Mouse (Mus musculus) small intestine, adult 2 months (tissue): ENCODE results near the gene Defa21. TPM values are rescaled to one million over a fixed set of nuclear protein-coding genes. Genes with fewer than 3 reads are reported as not detected.
"Not testable (repeated sequence)": the region's sequence is repeated elsewhere in the genome, so short reads cannot be mapped to it uniquely, and the experiment has no call there.

Experiments
- H3K27ac ChIP-seq: fragments of 200-500 bp; 2 replicates; pipeline ENCODE4 v1.5.1; 2012; ENCODE audit warnings: low read depth, low read length, control low read depth, inconsistent platforms; ENCODE audit not compliant: insufficient read depth
- H3K27me3 ChIP-seq: fragments of 200-500 bp; 2 replicates; pipeline ENCODE4 v1.6.1; 2012; ENCODE audit warnings: mild to moderate bottlenecking, moderate library complexity, low read length, inconsistent platforms; ENCODE audit not compliant: control insufficient read depth, insufficient read depth
- H3K36me3 ChIP-seq: fragments of 200-500 bp; 2 replicates; pipeline ENCODE4 v1.6.1; 2012; ENCODE audit warnings: mild to moderate bottlenecking, low read length, control low read depth, inconsistent platforms; ENCODE audit not compliant: control insufficient read depth, insufficient read depth
- H3K4me1 ChIP-seq: fragments of 200-500 bp; 2 replicates; pipeline ENCODE4 v1.6.1; 2012; ENCODE audit warnings: low read length, inconsistent platforms, mixed read lengths; ENCODE audit not compliant: control insufficient read depth, insufficient read depth, insufficient read length
- H3K4me3 ChIP-seq: fragments of 200-500 bp; 2 replicates; pipeline ENCODE4 v1.5.1; 2012; ENCODE audit warnings: low read depth, mild to moderate bottlenecking, control low read depth, inconsistent platforms, low read length, moderate library complexity
- CTCF ChIP-seq: fragments of 200-500 bp; IDR thresholded peaks from 2 replicates; pipeline ENCODE4 v1.5.1; 2012; ENCODE audit warnings: low read depth, mild to moderate bottlenecking, control low read depth, inconsistent platforms, low read length, moderate library complexity, mixed read lengths; ENCODE audit not compliant: insufficient replicate concordance, insufficient read length; ENCODE audit errors: extremely low read depth
- POLR2A ChIP-seq: fragments of 200-500 bp; IDR thresholded peaks from 2 replicates; pipeline ENCODE4 v1.6.1; 2012; ENCODE audit warnings: low read depth, mild to moderate bottlenecking, control low read depth, inconsistent platforms, low read length, moderate library complexity
- WGBS: fragments of 180-500 bp; shearing (Covaris S2); methylation state at CpG from one replicate; pipeline ENCODE4 v1.1.7; 2018; 5-methylcytosine and 5-hydroxymethylcytosine counted together
- polyA plus RNA-seq: library from polyadenylated mRNA; depleted of rRNA; stranded (reverse); fragments of >200 nt; gene quantifications from 2 replicates; pipeline ENCODE4 v1.2.3, GENCODE M21; 2012; rRNA removed

The Defa21 gene
- polyA plus RNA-seq, result 39.6 and 3,729 TPM in 2 replicates

DNA sequence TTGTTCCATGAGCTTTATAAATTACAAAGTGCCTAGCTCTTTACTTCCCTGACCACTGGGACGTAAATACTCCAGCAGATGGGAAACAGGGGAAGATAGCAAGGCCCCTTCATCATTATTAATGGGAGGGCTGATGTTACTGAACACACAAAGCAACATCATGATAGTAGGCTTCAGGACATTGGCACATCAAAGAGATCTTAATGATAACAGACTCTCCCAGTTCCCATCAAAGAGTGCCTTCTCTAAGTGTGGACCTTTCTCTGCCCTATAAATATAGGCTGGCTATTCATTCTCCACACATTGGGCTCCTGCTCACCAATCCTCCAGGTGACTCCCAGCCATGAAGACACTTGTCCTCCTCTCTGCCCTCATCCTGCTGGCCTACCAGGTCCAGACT, at the start of gene Defa21:
Defa21 (plus strand) TSS at position 301 of the 400 bp plus-strand sequence.
- not testable (repeated sequence) for H3K4me1 ChIP-seq, H3K27ac ChIP-seq, H3K36me3 ChIP-seq, H3K27me3 ChIP-seq, H3K4me3 ChIP-seq
- no CpG with 5 or more reads among the region's 1 CpGs for WGBS

DNA sequence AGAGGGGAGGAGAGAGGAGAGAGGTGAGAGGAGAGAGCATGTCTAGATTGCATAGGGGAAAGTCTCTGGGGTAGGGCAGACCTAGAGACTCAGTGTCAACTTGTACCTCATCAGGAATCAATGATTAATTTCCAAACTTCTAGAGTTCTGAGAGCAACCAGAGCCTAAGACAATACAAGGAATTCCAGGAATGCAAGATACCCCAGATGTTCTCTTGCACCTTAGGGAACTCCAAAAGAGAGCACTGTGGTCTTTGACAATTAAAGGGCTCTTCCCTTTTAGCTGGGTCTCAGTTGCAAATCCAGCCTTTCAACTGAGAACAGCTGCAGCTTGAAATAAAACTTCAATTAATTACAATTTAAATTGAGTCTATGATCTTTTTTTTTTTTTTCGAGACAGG, 45.5 kb upstream of the Defa21 start:
- WGBS, result 47% methylated on average over 1 of the region's 1 CpGs

DNA sequence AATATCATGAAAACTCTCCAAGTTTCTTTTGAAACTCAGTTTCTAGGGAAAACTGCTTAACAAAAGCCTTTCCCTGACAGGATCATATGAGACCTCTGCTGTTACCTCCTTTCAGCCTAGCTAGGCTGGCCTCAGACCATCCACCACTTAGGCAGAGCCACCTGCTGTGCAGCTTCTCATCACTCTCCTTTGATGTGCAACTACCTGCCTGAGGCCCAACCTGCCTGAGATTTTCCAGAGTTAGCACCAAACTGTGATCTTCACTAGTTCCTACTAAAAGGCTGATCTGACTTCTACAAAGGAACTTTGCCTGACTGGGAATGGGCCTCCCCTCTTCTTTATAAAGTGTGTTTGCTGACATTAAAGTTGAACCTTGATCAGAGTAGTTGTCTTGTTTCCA, 31.3 kb upstream of the Defa21 start:
- not testable (repeated sequence) for H3K27me3 ChIP-seq, H3K36me3 ChIP-seq, H3K27ac ChIP-seq, H3K4me3 ChIP-seq, H3K4me1 ChIP-seq

More for the DNA sequence above, 45.5 kb upstream of the Defa21 start:
- Histone ChIP-seq H3K36me3 (no peaks in the 10 kb centered on the region), H3K4me1 (no peaks in the 10 kb centered on the region), H3K27me3 (no peaks in the 10 kb centered on the region), H3K27ac (no peak overlapping the region), H3K4me3 (no peak overlapping the region)
- TF ChIP-seq POLR2A, result no peak
- no peak for TF ChIP-seq CTCF

DNA sequence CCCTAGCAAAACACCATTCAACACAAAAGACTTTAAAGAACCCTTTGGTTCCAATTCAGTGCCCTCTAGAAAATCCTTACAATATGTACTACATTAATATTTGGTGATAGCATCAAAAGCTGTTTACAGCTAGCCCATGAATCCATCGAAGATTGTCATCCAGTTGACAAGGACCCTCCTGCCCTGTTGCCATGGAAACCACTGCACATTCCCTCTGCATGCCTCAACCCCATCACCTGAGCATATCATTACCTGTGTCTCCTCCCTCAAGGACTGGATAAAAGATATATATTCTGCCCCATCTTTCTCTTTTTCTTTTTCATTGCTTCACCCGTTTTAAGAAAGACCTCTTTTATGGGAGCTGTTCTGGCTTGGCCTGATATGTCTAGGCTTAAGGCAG, 28.6 kb upstream of the Defa21 start:
- H3K27ac ChIP-seq, result no peak overlapping the region
- no peaks in the 10 kb centered on the region for H3K36me3 ChIP-seq
- TF ChIP-seq POLR2A, result no peak
- no peak for TF ChIP-seq CTCF
- H3K4me1 ChIP-seq, result no peaks in the 10 kb centered on the region
- 72% methylated on average over 2 of the region's 2 CpGs for WGBS
- no peaks in the 10 kb centered on the region for H3K27me3 ChIP-seq
- H3K4me3 ChIP-seq, result no peak overlapping the region

DNA sequence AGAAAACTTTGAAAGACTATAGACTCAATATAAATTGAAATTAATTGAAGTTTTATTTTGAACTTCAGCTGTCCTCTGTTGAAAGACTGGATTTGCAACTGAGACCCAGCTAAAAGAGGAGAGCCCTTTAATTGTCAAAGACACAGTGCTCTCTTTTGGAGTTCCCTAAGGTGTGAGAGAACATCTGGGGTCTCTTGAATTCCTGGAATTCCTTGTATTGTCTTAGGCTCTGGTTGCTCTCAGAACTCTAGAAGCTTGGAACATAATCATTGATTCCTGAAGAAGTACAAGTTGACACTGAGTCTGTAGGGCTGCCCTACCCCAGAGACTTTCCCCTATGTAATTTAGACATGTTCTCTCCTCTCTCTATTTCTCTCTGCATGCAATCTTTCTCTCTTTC, 28.1 kb upstream of the Defa21 start:
- H3K36me3 ChIP-seq, result no peaks in the 10 kb centered on the region
- H3K27me3 ChIP-seq, result no peaks in the 10 kb centered on the region
- H3K4me3 ChIP-seq, result no peak overlapping the region
- H3K27ac ChIP-seq, result no peak overlapping the region
- H3K4me1 ChIP-seq, result no peaks in the 10 kb centered on the region
- no peak for TF ChIP-seq POLR2A

DNA sequence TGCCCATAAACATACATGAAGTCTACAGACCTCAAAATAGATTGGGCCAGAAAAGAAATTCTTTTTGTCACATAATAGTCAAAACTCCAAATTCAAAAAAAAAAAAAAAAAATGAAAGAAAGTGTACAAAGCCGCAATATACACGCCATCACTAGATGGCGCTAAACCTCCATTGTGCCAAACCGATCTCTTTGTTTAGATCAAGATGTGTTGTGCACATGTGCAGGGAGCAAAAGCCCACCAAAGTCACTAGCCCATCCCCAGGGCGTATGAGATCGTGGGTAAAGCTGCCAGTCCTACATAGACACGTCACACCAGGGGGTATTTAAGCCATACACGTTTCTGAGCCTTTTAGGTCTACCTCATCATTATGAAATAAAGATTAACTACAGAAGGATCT, 24.2 kb upstream of the Defa21 start:
- TF ChIP-seq POLR2A (no peak), CTCF (no peak)
- Histone ChIP-seq H3K27ac (no peak overlapping the region), H3K4me3 (no peak overlapping the region), H3K4me1 (no peaks in the 10 kb centered on the region), H3K36me3 (no peaks in the 10 kb centered on the region), H3K27me3 (no peaks in the 10 kb centered on the region)
- 57% methylated on average over 8 of the region's 8 CpGs for WGBS

DNA sequence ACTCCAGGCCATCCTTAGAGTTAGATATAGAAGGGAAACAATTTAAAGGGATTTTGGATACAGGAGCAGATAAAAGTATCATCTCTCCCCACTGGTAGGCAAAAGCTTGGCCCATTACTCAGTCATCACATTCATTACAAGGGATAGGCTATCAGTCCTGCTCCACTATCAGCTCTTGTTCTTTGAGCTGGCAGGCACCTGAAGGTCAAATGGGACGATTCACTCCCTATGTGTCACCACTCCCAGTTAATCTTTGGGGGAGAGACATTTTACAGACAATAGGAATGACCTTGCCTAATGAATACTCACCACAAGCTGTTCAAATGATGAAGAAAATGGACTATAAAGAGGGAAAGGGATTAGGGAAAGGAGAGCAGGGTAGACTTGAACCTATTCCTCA, 18.5 kb upstream of the Defa21 start:
- WGBS, result 17% methylated on average over 1 of the region's 1 CpGs
- H3K27ac ChIP-seq, result no peak overlapping the region
- TF ChIP-seq CTCF (no peak), POLR2A (no peak)
- H3K36me3 ChIP-seq, result no peaks in the 10 kb centered on the region
- no peaks in the 10 kb centered on the region for H3K27me3 ChIP-seq
- H3K4me3 ChIP-seq, result no peak overlapping the region
- H3K4me1 ChIP-seq, result no peaks in the 10 kb centered on the region

DNA sequence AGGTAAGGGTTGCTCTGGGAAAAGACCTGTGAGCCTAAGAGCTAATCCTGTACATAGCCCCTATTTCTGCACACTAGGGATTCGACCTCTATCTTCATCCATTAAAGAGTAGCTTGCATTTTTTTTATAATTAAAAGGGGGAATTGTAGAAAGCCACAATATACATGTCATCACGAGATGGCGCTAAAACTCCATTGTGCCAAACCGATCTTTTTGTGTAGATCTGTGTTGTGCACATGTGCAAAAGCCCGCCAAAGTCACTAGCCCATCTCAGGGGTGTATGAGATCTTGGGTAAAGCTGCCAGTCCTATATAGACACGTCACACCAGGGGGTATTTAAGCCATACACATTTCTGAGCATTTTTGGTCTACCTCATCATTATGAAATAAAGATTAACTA, 16.8 kb upstream of the Defa21 start:
- H3K4me3 ChIP-seq, H3K36me3 ChIP-seq, H3K4me1 ChIP-seq, H3K27ac ChIP-seq, H3K27me3 ChIP-seq: not testable (repeated sequence)
- WGBS, result 39% methylated on average over 6 of the region's 6 CpGs

DNA sequence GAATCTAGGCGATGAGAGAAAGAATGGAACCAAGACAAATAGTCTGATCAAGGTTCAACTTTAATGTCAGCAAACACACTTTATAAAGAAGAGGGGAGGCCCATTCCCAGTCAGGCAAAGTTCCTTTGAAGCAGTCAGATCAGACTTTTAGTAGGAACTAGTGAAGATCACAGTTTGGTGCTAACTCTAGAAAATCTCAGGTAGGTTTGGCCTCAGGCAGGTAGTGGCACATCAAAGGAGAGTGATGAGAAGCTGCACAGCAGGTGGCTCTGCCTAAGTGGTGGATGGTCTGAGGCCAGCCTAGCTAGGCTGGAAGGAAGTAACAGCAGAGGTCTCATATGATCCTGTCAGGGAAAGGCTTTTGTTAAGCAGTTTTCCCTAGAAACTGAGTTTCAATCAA, 14.8 kb upstream of the Defa21 start:
- H3K4me3 ChIP-seq, H3K27ac ChIP-seq, H3K36me3 ChIP-seq, H3K4me1 ChIP-seq, H3K27me3 ChIP-seq: not testable (repeated sequence)
- 58% methylated on average over 1 of the region's 1 CpGs for WGBS

DNA sequence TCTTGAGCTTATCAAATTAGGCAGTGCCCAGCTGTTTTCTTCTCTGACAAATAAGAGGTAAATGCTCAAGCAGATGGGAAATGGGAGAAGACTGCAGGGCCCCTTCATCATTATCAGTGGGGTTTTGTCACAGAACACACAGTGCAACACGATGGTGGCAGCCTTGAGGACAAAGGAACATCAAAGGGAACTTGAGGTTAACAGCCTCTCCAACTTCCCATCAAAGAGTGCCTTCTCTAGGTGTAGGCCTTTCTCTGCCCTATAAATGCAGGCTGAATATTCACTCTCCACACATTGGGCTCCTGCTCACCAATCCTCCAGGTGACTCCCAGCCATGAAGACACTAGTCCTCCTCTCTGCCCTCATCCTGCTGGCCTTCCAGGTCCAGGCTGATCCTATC, 29.4 kb downstream of the Defa21 start, which contains the start of gene Defa23:
Defa23 (plus strand) TSS at position 301 of the 400 bp plus-strand sequence.
- not testable (repeated sequence) for H3K27ac ChIP-seq, H3K4me1 ChIP-seq, H3K4me3 ChIP-seq, H3K36me3 ChIP-seq, H3K27me3 ChIP-seq
- no CpG with 5 or more reads among the region's 1 CpGs for WGBS

DNA sequence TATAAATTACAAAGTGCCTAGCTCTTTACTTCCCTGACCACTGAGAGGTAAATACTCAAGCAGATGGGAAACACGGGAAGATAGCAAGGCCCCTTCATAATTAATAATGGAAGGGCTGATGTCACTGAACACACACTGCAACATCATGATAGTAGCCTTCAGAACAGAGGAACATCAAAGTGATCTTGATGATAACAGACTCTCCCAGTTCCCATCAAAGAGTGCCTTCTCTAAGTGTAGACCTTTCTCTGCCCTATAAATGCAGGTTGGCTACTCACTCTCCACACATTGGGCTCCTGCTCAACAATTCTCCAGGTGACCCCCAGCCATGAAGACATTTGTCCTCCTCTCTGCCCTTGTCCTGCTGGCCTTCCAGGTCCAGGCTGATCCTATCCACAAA, 39.4 kb downstream of the Defa21 start, which contains the start of gene Defa35:
Defa35 (plus strand) TSS at position 301 of the 400 bp plus-strand sequence.
- H3K27me3 ChIP-seq, H3K36me3 ChIP-seq, H3K27ac ChIP-seq, H3K4me3 ChIP-seq, H3K4me1 ChIP-seq: not testable (repeated sequence)
- 92% methylated on average over 1 of the region's 1 CpGs for WGBS
